Mouse (Mus musculus) liver, embryonic 12.5 days (tissue): Measurements from ENCODE around the gene Jpt1. TPM values are rescaled to one million over a fixed set of nuclear protein-coding genes. Genes with fewer than 3 reads are reported as not detected.

Source experiments
- ATAC-seq: fragments of 200-750 bp; cut with Nextera tagmentation; 2 replicates; pipeline ENCODE4 v1.8.0; 2017; ENCODE audit warnings: moderate number of reproducible peaks, mild to moderate bottlenecking, moderate library complexity
- H3K27ac ChIP-seq: fragments of 300-500 bp; sonication (generic); 2 replicates; pipeline ENCODE4 v1.5.1; 2016; ENCODE audit warnings: mild to moderate bottlenecking
- H3K27me3 ChIP-seq: fragments of 300-500 bp; sonication (generic); replicated peaks from 2 replicates; pipeline ENCODE4 v1.6.1; 2016; ENCODE audit warnings: mild to moderate bottlenecking, moderate library complexity
- H3K36me3 ChIP-seq: fragments of 300-500 bp; sonication (generic); 2 replicates; pipeline ENCODE4 v1.6.1; 2016; ENCODE audit warnings: mild to moderate bottlenecking, moderate library complexity
- H3K4me1 ChIP-seq: fragments of 300-500 bp; sonication (generic); 2 replicates; pipeline ENCODE4 v1.6.1; 2016
- H3K4me2 ChIP-seq: fragments of 300-500 bp; sonication (generic); 2 replicates; pipeline ENCODE4 v1.6.1; 2016; ENCODE audit warnings: mild to moderate bottlenecking, moderate library complexity
- H3K4me3 ChIP-seq: fragments of 300-500 bp; sonication (generic); 2 replicates; pipeline ENCODE4 v1.5.1; 2016; ENCODE audit warnings: mild to moderate bottlenecking, moderate library complexity
- H3K9ac ChIP-seq: fragments of 300-500 bp; sonication (generic); 2 replicates; pipeline ENCODE4 v1.6.1; 2016; ENCODE audit warnings: mild to moderate bottlenecking, moderate library complexity
- H3K9me3 ChIP-seq: fragments of 300-500 bp; sonication (generic); replicated peaks from 2 replicates; pipeline ENCODE4 v1.6.1; 2016; ENCODE audit warnings: mild to moderate bottlenecking, moderate library complexity
- WGBS: fragments of 180-500 bp; shearing (Covaris S2); methylation state at CpG from one replicate; pipeline ENCODE4 v1.1.7; 2016; ENCODE audit not compliant: insufficient replicate concordance; 5-methylcytosine and 5-hydroxymethylcytosine counted together
- polyA plus RNA-seq: library from polyadenylated mRNA; unstranded; fragments of >200 nt; fragmentation: Nextera tagmentation; extraction: Ambion mirVana; gene quantifications from 2 replicates; pipeline ENCODE4 v1.2.1, GENCODE M21; 2016

Jpt1 gene
- polyA plus RNA-seq, 1 experiment from 2014 or later: 318 TPM

GRCm38 (mm10) chr11:115522703-115523102, 8.5 kb upstream of the Jpt1 start:
- no peaks in the 10 kb centered on the region for H3K27me3 ChIP-seq
- no peak for ATAC-seq
- no peak overlapping the region for H3K27ac ChIP-seq
- WGBS: 83% methylated on average over 2 of the region's 2 CpGs
- no peak overlapping the region for H3K4me3 ChIP-seq
- peaks cover 56% of the 10 kb centered on the region for H3K36me3 ChIP-seq
- no peaks in the 10 kb centered on the region for H3K9me3 ChIP-seq
- H3K4me1 ChIP-seq: 0 out of 2 replicates have a peak, but pooled peaks cover 9% of the 10 kb centered on the region
- no peak overlapping the region for H3K4me2 ChIP-seq
- H3K9ac ChIP-seq: no peak overlapping the region

GRCm38 (mm10) chr11:115522238-115522637, 8.1 kb upstream of the Jpt1 start:
- no peaks in the 10 kb centered on the region for H3K9me3 ChIP-seq
- no peak overlapping the region for H3K4me3 ChIP-seq
- no peak overlapping the region for H3K27ac ChIP-seq
- H3K27me3 ChIP-seq: no peaks in the 10 kb centered on the region
- 86% methylated on average over 2 of the region's 2 CpGs for WGBS
- H3K9ac ChIP-seq: no peak overlapping the region
- H3K4me2 ChIP-seq: no peak overlapping the region
- peaks cover 51% of the 10 kb centered on the region for H3K36me3 ChIP-seq
- H3K4me1 ChIP-seq: 0 out of 2 replicates have a peak, but pooled peaks cover 9% of the 10 kb centered on the region
- ATAC-seq: no peak

GRCm38 (mm10) chr11:115521080-115521479, 6.9 kb upstream of the Jpt1 start:
- Histone ChIP-seq H3K27ac (no peak overlapping the region), H3K36me3 (peaks cover 40% of the 10 kb centered on the region), H3K4me1 (0 out of 2 replicates have a peak, but pooled peaks cover 7% of the 10 kb centered on the region), H3K9me3 (no peaks in the 10 kb centered on the region), H3K4me3 (no peak overlapping the region), H3K9ac (no peak overlapping the region), H3K27me3 (no peaks in the 10 kb centered on the region), H3K4me2 (no peak overlapping the region)
- ATAC-seq: no peak
- WGBS: 78% methylated on average over 4 of the region's 4 CpGs

- Histone ChIP-seq H3K36me3 (peaks cover 31% of the 10 kb centered on the region), H3K4me2 (no peak overlapping the region), H3K9me3 (no peaks in the 10 kb centered on the region), H3K9ac (no peak overlapping the region), H3K27ac (no peak overlapping the region), H3K27me3 (no peaks in the 10 kb centered on the region), H3K4me1 (peaks cover 3% of the 10 kb centered on the region), H3K4me3 (no peak overlapping the region)
- no peak for ATAC-seq
- 79% methylated on average over 2 of the region's 2 CpGs for WGBS
Measured at GRCm38 (mm10) chr11:115520218-115520617, 6.0 kb upstream of the Jpt1 start.

GRCm38 (mm10) chr11:115519581-115519980, 5.4 kb upstream of the Jpt1 start:
- H3K36me3 ChIP-seq: peaks cover 25% of the 10 kb centered on the region
- no peaks in the 10 kb centered on the region for H3K27me3 ChIP-seq
- no peak overlapping the region for H3K4me2 ChIP-seq
- WGBS: 68% methylated on average over 3 of the region's 3 CpGs
- ATAC-seq: no peak
- H3K4me1 ChIP-seq: peaks cover 6% of the 10 kb centered on the region
- H3K9ac ChIP-seq: no peak overlapping the region
- H3K9me3 ChIP-seq: no peaks in the 10 kb centered on the region
- no peak overlapping the region for H3K4me3 ChIP-seq
- no peak overlapping the region for H3K27ac ChIP-seq

GRCm38 (mm10) chr11:115518693-115519092, 4.5 kb upstream of the Jpt1 start:
- peaks cover 16% of the 10 kb centered on the region for H3K36me3 ChIP-seq
- H3K4me2 ChIP-seq: no peak overlapping the region
- WGBS: 72% methylated on average over 9 of the region's 9 CpGs
- peaks cover 8% of the 10 kb centered on the region for H3K4me1 ChIP-seq
- no peak overlapping the region for H3K4me3 ChIP-seq
- H3K27me3 ChIP-seq: no peaks in the 10 kb centered on the region
- H3K9ac ChIP-seq: no peak overlapping the region
- ATAC-seq: no peak
- no peaks in the 10 kb centered on the region for H3K9me3 ChIP-seq
- no peak overlapping the region for H3K27ac ChIP-seq

GRCm38 (mm10) chr11:115516942-115517341, 2.8 kb upstream of the Jpt1 start:
- no peaks in the 10 kb centered on the region for H3K9me3 ChIP-seq
- H3K36me3 ChIP-seq: peaks cover 4% of the 10 kb centered on the region
- no peak overlapping the region for H3K27ac ChIP-seq
- peaks cover 23% of the 10 kb centered on the region for H3K4me1 ChIP-seq
- H3K4me2 ChIP-seq: no peak overlapping the region
- no peak for ATAC-seq
- 70% methylated on average over 5 of the region's 5 CpGs for WGBS
- H3K9ac ChIP-seq: no peak overlapping the region
- no peaks in the 10 kb centered on the region for H3K27me3 ChIP-seq
- H3K4me3 ChIP-seq: no peak overlapping the region

GRCm38 (mm10) chr11:115515021-115515420, 834 bp upstream of the Jpt1 start:
- no peak for ATAC-seq
- H3K4me1 ChIP-seq: peaks cover 42% of the 10 kb centered on the region
- H3K9me3 ChIP-seq: no peaks in the 10 kb centered on the region
- WGBS: 68% methylated on average over 6 of the region's 6 CpGs
- H3K27ac ChIP-seq: no peak overlapping the region
- H3K27me3 ChIP-seq: no peaks in the 10 kb centered on the region
- 0 out of 2 replicates have a peak overlapping the region, but pooled peaks have one; percentile 5 for H3K9ac ChIP-seq
- no peak overlapping the region for H3K4me3 ChIP-seq
- H3K36me3 ChIP-seq: no peaks in the 10 kb centered on the region
- H3K4me2 ChIP-seq: peak overlapping the region; percentile 91

GRCm38 (mm10) chr11:115513271-115514237, 633 bp downstream of the Jpt1 start:
- Histone ChIP-seq H3K36me3 (peaks cover 4% of the 10 kb centered on the region), H3K4me3 (peak overlapping the region; percentile 88), H3K27me3 (no peaks in the 10 kb centered on the region), H3K27ac (peak overlapping the region; percentile 93), H3K4me2 (peak overlapping the region; percentile 91), H3K9ac (peak overlapping the region; percentile 94), H3K4me1 (peaks cover 56% of the 10 kb centered on the region), H3K9me3 (no peaks in the 10 kb centered on the region)
- WGBS: under 1% methylated on average over 57 of the region's 57 CpGs
- ATAC-seq: peak; percentile 63

- Histone ChIP-seq H3K9ac (peak overlapping the region; percentile 94), H3K4me1 (peaks cover 65% of the 10 kb centered on the region), H3K4me3 (peak overlapping the region; percentile 88), H3K9me3 (no peaks in the 10 kb centered on the region), H3K36me3 (peaks cover 11% of the 10 kb centered on the region), H3K4me2 (peak overlapping the region; percentile 91), H3K27ac (peak overlapping the region; percentile 93), H3K27me3 (no peaks in the 10 kb centered on the region)
- no peak for ATAC-seq
- WGBS: 28% methylated on average over 8 of the region's 8 CpGs
Measured at GRCm38 (mm10) chr11:115512407-115513183, 1.6 kb downstream of the Jpt1 start.

GRCm38 (mm10) chr11:115512004-115512403, 2.2 kb downstream of the Jpt1 start:
- Histone ChIP-seq H3K36me3 (peaks cover 11% of the 10 kb centered on the region), H3K4me1 (peaks cover 71% of the 10 kb centered on the region)
- WGBS: 46% methylated on average over 3 of the region's 3 CpGs

GRCm38 (mm10) chr11:115511121-115511520, 3.1 kb downstream of the Jpt1 start:
- Histone ChIP-seq H3K4me2 (peak overlapping the region; percentile 91), H3K27ac (peak overlapping the region; percentile 93), H3K27me3 (no peaks in the 10 kb centered on the region), H3K36me3 (peaks cover 11% of the 10 kb centered on the region), H3K9me3 (no peaks in the 10 kb centered on the region), H3K4me3 (peak overlapping the region; percentile 88), H3K4me1 (peaks cover 80% of the 10 kb centered on the region), H3K9ac (peak overlapping the region; percentile 94)
- 23% methylated on average over 2 of the region's 2 CpGs for WGBS
- ATAC-seq: peak; percentile 72

More at GRCm38 (mm10) chr11:115512004-115512403, 2.2 kb downstream of the Jpt1 start:
- ATAC-seq: no peak
- no peaks in the 10 kb centered on the region for H3K9me3 ChIP-seq
- no peaks in the 10 kb centered on the region for H3K27me3 ChIP-seq
- H3K4me3 ChIP-seq: peak overlapping the region; percentile 88
- peak overlapping the region; percentile 94 for H3K9ac ChIP-seq
- H3K4me2 ChIP-seq: peak overlapping the region; percentile 91
- peak overlapping the region; percentile 93 for H3K27ac ChIP-seq
